Comparison of ENCODE assay signal across 9 mouse cellular contexts in the genomic region with DNA sequence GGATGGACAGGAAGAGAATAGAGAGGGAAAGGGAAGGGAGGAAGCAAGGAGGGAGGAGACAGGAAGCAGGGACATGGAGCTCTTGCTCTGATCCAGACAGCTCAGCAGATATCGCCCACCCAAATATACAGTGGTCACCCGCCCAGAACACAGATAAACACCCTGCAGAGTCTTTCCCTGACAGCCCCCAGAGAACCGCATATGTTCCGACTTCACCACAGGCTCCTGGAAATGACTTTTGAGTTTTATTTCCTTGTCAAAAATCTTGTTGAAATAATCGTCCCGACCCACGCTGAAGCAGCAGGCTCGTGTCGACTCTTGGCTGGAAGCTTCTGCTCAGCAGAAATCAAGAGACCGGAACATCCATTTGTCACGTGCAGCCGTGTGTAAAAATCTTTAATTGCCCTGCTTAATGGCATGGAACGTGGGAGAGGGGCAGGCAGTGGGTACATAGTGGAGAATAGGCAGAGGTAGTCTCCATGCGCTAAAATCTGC.
A peak's percentile ranks its signal among the peaks of the same experiment; 100 is the strongest.
DNase-seq lines count a peak whose midpoint lies in the region; ATAC-seq and TF ChIP-seq lines count a peak whose summit lies in the region.
"Had no signal": no experiment of that assay in that cellular context is flagged by ENCODE, and none has a peak within 500 bp of the region (broad histone marks: within the 10 kb centered on the region; RNA-seq: fewer than 3 reads in every experiment).

No protein-coding gene starts in this region.

- no peaks in the 10 kb centered on the region for H3K36me3 ChIP-seq in forebrain, embryonic 10.5 days (replicated peaks)
- no peaks in the 10 kb centered on the region for H3K36me3 ChIP-seq in hindbrain, postnatal 0 days (ENCODE audit: insufficient read depth, low read length)
- no peaks in the 10 kb centered on the region for H3K36me3 ChIP-seq in midbrain, embryonic 16.5 days (ENCODE audit: control insufficient read depth, insufficient read depth, low read length)
- H3K36me3 ChIP-seq: limb, embryonic 12.5 days had no signal

- peak; percentile 61 for ATAC-seq in hindbrain, postnatal 0 days
- no peak for ATAC-seq in midbrain, embryonic 16.5 days

- H3K9ac ChIP-seq in hindbrain, postnatal 0 days (replicated peaks; ENCODE audit: low read length): peak overlapping the region; percentile 13; the same call in 1 of the 2 replicates
- H3K9ac ChIP-seq in midbrain, embryonic 16.5 days (ENCODE audit: low read depth, low read length): no peak overlapping the region
- H3K9ac ChIP-seq: limb, embryonic 12.5 days had no signal

- 57% methylated on average over 14 of the region's 14 CpGs for WGBS in forebrain, embryonic 10.5 days
- WGBS in hindbrain, postnatal 0 days: 15% methylated on average over 14 of the region's 14 CpGs
- 24% methylated on average over 14 of the region's 14 CpGs for WGBS in midbrain, embryonic 16.5 days

- H3K9me3 ChIP-seq in forebrain, embryonic 10.5 days: no peaks in the 10 kb centered on the region
- no peaks in the 10 kb centered on the region for H3K9me3 ChIP-seq in hindbrain, postnatal 0 days (ENCODE audit: low read length)
- no peaks in the 10 kb centered on the region for H3K9me3 ChIP-seq in midbrain, embryonic 16.5 days (replicated peaks; ENCODE audit: control insufficient read depth, low read length, poor library complexity, severe bottlenecking)
- H3K9me3 ChIP-seq: limb, embryonic 12.5 days had no signal

- peak; percentile 18 for DNase-seq in kidney, adult 18-20 months
- DNase-seq in kidney, adult 8-10 months: no peak
- DNase-seq in forebrain, embryonic 10.5 days (ENCODE audit: extremely low spot score, low spot score): no peak
- peak; percentile 77 for DNase-seq in hindbrain, postnatal 0 days (ENCODE audit: low spot score)
- DNase-seq in adipocyte (ENCODE audit: low spot score): no peak
- no peak for DNase-seq in Muller cell, postnatal 12 days (ENCODE audit: inconsistent ontology term)
- no peak for DNase-seq in gastrocnemius, postnatal 25 days

- no peak for TF ChIP-seq CTCF in hindbrain, postnatal 0 days (IDR thresholded peaks at IDR 0.05; ENCODE audit: low read depth)

- no peak overlapping the region for H3K4me3 ChIP-seq in forebrain, embryonic 10.5 days
- no peak overlapping the region; the same call in 1 of the 2 replicates for H3K4me3 ChIP-seq in hindbrain, postnatal 0 days (ENCODE audit: low read length)
- peak overlapping the region; percentile 13; the same call in 1 of the 2 replicates for H3K4me3 ChIP-seq in midbrain, embryonic 16.5 days (ENCODE audit: low read depth, low read length)
- H3K4me3 ChIP-seq: limb, embryonic 12.5 days had no signal

- peaks cover 43% of the 10 kb centered on the region for H3K27me3 ChIP-seq in forebrain, embryonic 10.5 days (ENCODE audit: poor library complexity, severe bottlenecking)
- no peaks in the 10 kb centered on the region; the same call in 1 of the 2 replicates for H3K27me3 ChIP-seq in hindbrain, postnatal 0 days (ENCODE audit: insufficient read depth, low read length)
- H3K27me3 ChIP-seq in midbrain, embryonic 16.5 days (ENCODE audit: control insufficient read depth, insufficient read depth, low read depth, low read length): no peaks in the 10 kb centered on the region

- H3K27ac ChIP-seq in forebrain, embryonic 10.5 days: peak overlapping the region; percentile 74; the same call in 1 of the 2 replicates
- H3K27ac ChIP-seq in hindbrain, postnatal 0 days: peak overlapping the region; percentile 45; the same call in 1 of the 2 replicates
- peak overlapping the region; percentile 53; the same call in 1 of the 2 replicates for H3K27ac ChIP-seq in midbrain, embryonic 16.5 days (ENCODE audit: low read length)
- H3K27ac ChIP-seq: limb, embryonic 12.5 days had no signal

- H3K4me2 ChIP-seq in hindbrain, postnatal 0 days (ENCODE audit: low read depth, low read length): peak overlapping the region; percentile 45
- peak overlapping the region; percentile 50 for H3K4me2 ChIP-seq in midbrain, embryonic 16.5 days (ENCODE audit: low read length)
- H3K4me2 ChIP-seq: limb, embryonic 12.5 days had no signal

- H3K4me1 ChIP-seq in forebrain, embryonic 10.5 days: peaks cover 68% of the 10 kb centered on the region
- H3K4me1 ChIP-seq in hindbrain, postnatal 0 days (ENCODE audit: insufficient read depth, low read length): peaks cover 21% of the 10 kb centered on the region; the same call in 1 of the 2 replicates
- H3K4me1 ChIP-seq in midbrain, embryonic 16.5 days (ENCODE audit: control insufficient read depth, insufficient read depth, low read length): peaks cover 38% of the 10 kb centered on the region

Comparison
In these comparisons a context has a peak if more than half of its experiments do, and no peak if none do; other contexts are left out.
1. DNase-seq: peak in kidney, adult 18-20 months (single experiment) and hindbrain, postnatal 0 days (single experiment); none in kidney, adult 8-10 months (0 of 2), forebrain, embryonic 10.5 days (single experiment), adipocyte (single experiment), Muller cell, postnatal 12 days (single experiment) and gastrocnemius, postnatal 25 days (single experiment).
2. Peak in every context shown above with its lines, with median percentiles within 50 percentile points of each other: H3K27ac ChIP-seq.